Mouse (Mus musculus): ENCODE data around the gene Nkiras1. TPM values are rescaled to one million over a fixed set of nuclear protein-coding genes. Genes with fewer than 3 reads are reported as not detected.
A peak's percentile ranks its signal among the peaks of the same experiment; 100 is the strongest.

Nkiras1 gene
- polyA plus RNA-seq, 1 experiment: 5.0 TPM

GRCm38 (mm10) chr14:18330789-18331692 lies 60.1 kb downstream of the Nkiras1 start:
- peak; percentile 40 for DNase-seq
- H3K4me1 ChIP-seq (ENCODE audit: control insufficient read depth, insufficient read depth, low read length): peaks cover 10% of the 10 kb centered on the region
- TF ChIP-seq CTCF (IDR thresholded peaks at IDR 0.05; ENCODE audit: insufficient read depth, low read length) (no peak), POLR2A (IDR thresholded peaks at IDR 0.05; ENCODE audit: borderline replicate concordance, extremely low read depth, low read depth, low read length) (no peak)
- 1% methylated on average over 81 of the region's 99 CpGs for WGBS
- peak overlapping the region; percentile 73 for H3K4me3 ChIP-seq (replicated peaks; ENCODE audit: extremely low read depth, low read depth, low read length)

- DNase-seq: peak; percentile 75
- H3K4me3 ChIP-seq (replicated peaks; ENCODE audit: extremely low read depth, low read depth, low read length): peak within 1 kb of the TSS; percentile 73
- peaks cover 10% of the 10 kb centered on the region for H3K4me1 ChIP-seq (ENCODE audit: control insufficient read depth, insufficient read depth, low read length)
- TF ChIP-seq CTCF (IDR thresholded peaks at IDR 0.05; ENCODE audit: insufficient read depth, low read length): no peak
- peak; percentile 76; the same call in 1 of the 2 replicates for TF ChIP-seq POLR2A (IDR thresholded peaks at IDR 0.05; ENCODE audit: borderline replicate concordance, extremely low read depth, low read depth, low read length)
- WGBS: under 1% methylated on average over 37 of the region's 39 CpGs
Observed at GRCm38 (mm10) chr14:18331693-18332131, 60.8 kb downstream of the Nkiras1 start, which contains the start of gene Ube2e1. Ube2e1 (minus strand) TSS chr14:18331859.

Other genes with a start within 250 kb of the Nkiras1 start
- 20.4 and 44.0 TPM in 2 replicates for gene Nr1d2, start 32.0 kb upstream of the Nkiras1 start, polyA plus RNA-seq (2012; rRNA removed)
- 105 and 148 TPM in 2 replicates for gene Rpl15, start 255 bp downstream of the Nkiras1 start, polyA plus RNA-seq (2012; rRNA removed)
- gene Ube2e1, start 60.7 kb downstream of the Nkiras1 start, polyA plus RNA-seq (2012; rRNA removed): 16.5 and 31.9 TPM in 2 replicates

All from lung, adult 2 months (tissue).